Mouse (Mus musculus) intestine, postnatal 0 days (tissue): ENCODE data around the gene Clip3. TPM values are rescaled to one million over a fixed set of nuclear protein-coding genes. Genes with fewer than 3 reads are reported as not detected.

Source experiments
- ATAC-seq: fragments of 200-750 bp; cut with Nextera tagmentation; 2 replicates; pipeline ENCODE4 v1.8.0; 2017; ENCODE audit warnings: mild to moderate bottlenecking, moderate TSS enrichment, moderate library complexity
- H3K27ac ChIP-seq: fragments of 300-500 bp; sonication (generic); 2 replicates; pipeline ENCODE4 v1.5.1; 2014; ENCODE audit warnings: mild to moderate bottlenecking, low read depth, low read length, moderate library complexity
- H3K27me3 ChIP-seq: fragments of 300-500 bp; sonication (generic); replicated peaks from 2 replicates; pipeline ENCODE4 v1.6.1; 2014; ENCODE audit warnings: low read length, mixed read lengths; ENCODE audit not compliant: control insufficient read depth, insufficient read depth
- H3K36me3 ChIP-seq: fragments of 300-500 bp; sonication (generic); 2 replicates; pipeline ENCODE4 v1.6.1; 2014; ENCODE audit warnings: mild to moderate bottlenecking, moderate library complexity; ENCODE audit not compliant: control insufficient read depth, insufficient read depth
- H3K4me1 ChIP-seq: fragments of 300-500 bp; sonication (generic); replicated peaks from 2 replicates; pipeline ENCODE4 v1.6.1; 2014; ENCODE audit warnings: antibody characterized with exemption, low read length, mixed read lengths; ENCODE audit not compliant: control insufficient read depth, insufficient read depth
- H3K4me2 ChIP-seq: fragments of 300-500 bp; sonication (generic); replicated peaks from 2 replicates; pipeline ENCODE4 v1.6.1; 2014; ENCODE audit warnings: low read depth, mild to moderate bottlenecking, moderate library complexity
- H3K4me3 ChIP-seq: fragments of 300-500 bp; sonication (generic); 2 replicates; pipeline ENCODE4 v1.5.1; 2014; ENCODE audit warnings: low read depth, low read length
- H3K9ac ChIP-seq: fragments of 300-500 bp; sonication (generic); 2 replicates; pipeline ENCODE4 v1.6.1; 2014; ENCODE audit warnings: mild to moderate bottlenecking, low read depth, low read length
- H3K9me3 ChIP-seq: fragments of 300-500 bp; sonication (generic); 2 replicates; pipeline ENCODE4 v1.6.1; 2016; ENCODE audit warnings: mixed run types; ENCODE audit not compliant: control insufficient read depth
- CTCF ChIP-seq: sonication (generic); IDR thresholded peaks from 2 replicates; pipeline ENCODE4 v1.5.1; 2016; ENCODE audit warnings: low read depth, mild to moderate bottlenecking, control low read depth, antibody characterized with exemption, moderate library complexity
- WGBS: fragments of 180-500 bp; shearing (Covaris S2); extraction: QIAGEN DNeasy Blood & Tissue Kit; methylation state at CpG from one replicate; pipeline ENCODE4 v1.1.7; 2014; 5-methylcytosine and 5-hydroxymethylcytosine counted together
- polyA plus RNA-seq: library from polyadenylated mRNA; unstranded; fragments of >200 nt; fragmentation: Nextera tagmentation; extraction: Ambion mirVana; gene quantifications from 2 replicates; pipeline ENCODE4 v1.2.1, GENCODE M21; 2015

Clip3 gene
- polyA plus RNA-seq = 8.6 and 9.7 TPM in 2 replicates

GRCm38 (mm10) chr7:30291215-30292131 lies at the start of gene Clip3:
TSS of gene Clip3 (plus strand) at chr7:30291728.
- H3K9ac ChIP-seq = peak within 1 kb of the TSS; percentile 45
- 7% methylated on average over 34 of the region's 35 CpGs for WGBS

GRCm38 (mm10) chr7:30251956-30252954 lies 39.3 kb upstream of the Clip3 start:
- H3K27me3 ChIP-seq = no peaks in the 10 kb centered on the region
- WGBS = 64% methylated on average over 12 of the region's 12 CpGs
- peak overlapping the region; percentile 46 for H3K27ac ChIP-seq
- peak; percentile 81 for ATAC-seq
- H3K9me3 ChIP-seq = no peaks in the 10 kb centered on the region
- H3K4me2 ChIP-seq = no peak overlapping the region
- no peak; the same call in 1 of the 2 replicates for TF ChIP-seq CTCF
- H3K4me3 ChIP-seq = no peak overlapping the region
- H3K9ac ChIP-seq = no peak overlapping the region; the same call in 1 of the 2 replicates
- no peaks in the 10 kb centered on the region; the same call in 1 of the 2 replicates for H3K36me3 ChIP-seq
- peaks cover 2% of the 10 kb centered on the region; the same call in 1 of the 2 replicates for H3K4me1 ChIP-seq

More at GRCm38 (mm10) chr7:30291215-30292131, at the start of gene Clip3:
- Histone ChIP-seq H3K4me3 (peak within 1 kb of the TSS; percentile 49), H3K27ac (0 out of 2 replicates have a peak within 1 kb of the TSS, but pooled peaks have one; percentile 21), H3K4me1 (no peaks in the 10 kb centered on the region), H3K36me3 (no peaks in the 10 kb centered on the region), H3K27me3 (no peaks in the 10 kb centered on the region; the same call in 1 of the 2 replicates), H3K4me2 (peak within 1 kb of the TSS; percentile 59), H3K9me3 (no peaks in the 10 kb centered on the region)
- TF ChIP-seq CTCF = no peak; the same call in 1 of the 2 replicates
- ATAC-seq = 0 out of 2 replicates have a peak, but pooled peaks have one; percentile 21

- H3K4me2 ChIP-seq = no peak overlapping the region
- no peak overlapping the region for H3K4me3 ChIP-seq
- no peak for TF ChIP-seq CTCF
- no peak overlapping the region for H3K9ac ChIP-seq
- 56% methylated on average over 2 of the region's 2 CpGs for WGBS
- no peak overlapping the region for H3K27ac ChIP-seq
- no peaks in the 10 kb centered on the region for H3K27me3 ChIP-seq
- no peak for ATAC-seq
- no peaks in the 10 kb centered on the region for H3K4me1 ChIP-seq
- peaks cover 39% of the 10 kb centered on the region for H3K36me3 ChIP-seq
- no peaks in the 10 kb centered on the region for H3K9me3 ChIP-seq
These were observed 26.5 kb upstream of the Clip3 start for GRCm38 (mm10) chr7:30265041-30265440.

- Histone ChIP-seq H3K9ac (no peak overlapping the region), H3K27ac (no peak overlapping the region), H3K4me1 (no peaks in the 10 kb centered on the region), H3K27me3 (no peaks in the 10 kb centered on the region), H3K4me2 (no peak overlapping the region), H3K4me3 (no peak overlapping the region), H3K36me3 (peaks cover 41% of the 10 kb centered on the region), H3K9me3 (no peaks in the 10 kb centered on the region)
- ATAC-seq = no peak
- no peak for TF ChIP-seq CTCF
- 90% methylated on average over 5 of the region's 5 CpGs for WGBS
These were observed 26.0 kb upstream of the Clip3 start for GRCm38 (mm10) chr7:30265531-30265930.

- Histone ChIP-seq H3K4me2 (no peak overlapping the region), H3K4me1 (no peaks in the 10 kb centered on the region), H3K9me3 (no peaks in the 10 kb centered on the region), H3K36me3 (peaks cover 44% of the 10 kb centered on the region), H3K27me3 (no peaks in the 10 kb centered on the region), H3K4me3 (no peak overlapping the region), H3K27ac (no peak overlapping the region), H3K9ac (no peak overlapping the region)
- 87% methylated on average over 7 of the region's 7 CpGs for WGBS
- no peak for TF ChIP-seq CTCF
- ATAC-seq = no peak
These were observed 25.6 kb upstream of the Clip3 start for GRCm38 (mm10) chr7:30265935-30266334.
